Mouse (Mus musculus) testis, adult 2 months (tissue): ENCODE results near the gene B3glct. TPM values are rescaled to one million over a fixed set of nuclear protein-coding genes. Genes with fewer than 3 reads are reported as not detected.

Source experiments
- H3K27ac ChIP-seq: fragments of 200-500 bp; 2 replicates; pipeline ENCODE4 v1.5.1; 2012; ENCODE audit warnings: low read depth, low read length; ENCODE audit not compliant: control insufficient read depth, insufficient read depth
- H3K27me3 ChIP-seq: fragments of 200-500 bp; 2 replicates; pipeline ENCODE4 v1.6.1; 2012; ENCODE audit warnings: mild to moderate bottlenecking, low read length, moderate library complexity; ENCODE audit not compliant: control insufficient read depth, insufficient read depth
- H3K36me3 ChIP-seq: fragments of 200-500 bp; 2 replicates; pipeline ENCODE4 v1.6.1; 2012; ENCODE audit warnings: mild to moderate bottlenecking, low read length; ENCODE audit not compliant: control insufficient read depth, insufficient read depth
- H3K4me1 ChIP-seq: fragments of 200-500 bp; 2 replicates; pipeline ENCODE4 v1.6.1; 2012; ENCODE audit warnings: low read length; ENCODE audit not compliant: control insufficient read depth, insufficient read depth
- H3K4me3 ChIP-seq: fragments of 200-500 bp; 2 replicates; pipeline ENCODE4 v1.5.1; 2012; ENCODE audit warnings: low read depth, mild to moderate bottlenecking, low read length, moderate library complexity, mixed read lengths; ENCODE audit not compliant: control insufficient read depth
- CTCF ChIP-seq: fragments of 200-500 bp; IDR thresholded peaks from 2 replicates; pipeline ENCODE4 v1.5.1; 2012; ENCODE audit warnings: low read depth, mild to moderate bottlenecking, inconsistent platforms, low read length, moderate library complexity; ENCODE audit not compliant: control insufficient read depth, insufficient read depth, insufficient replicate concordance
- POLR2A ChIP-seq: fragments of 200-500 bp; IDR thresholded peaks from 2 replicates; pipeline ENCODE4 v1.6.1; 2012; ENCODE audit warnings: low read depth, mild to moderate bottlenecking, inconsistent platforms, low read length, moderate library complexity; ENCODE audit not compliant: control insufficient read depth
- polyA plus RNA-seq: library from polyadenylated mRNA; depleted of rRNA; stranded (reverse); fragments of >200 nt; gene quantifications from 2 replicates; pipeline ENCODE4 v1.2.3, GENCODE M21; 2012

B3glct gene
- polyA plus RNA-seq, 1 experiment, result 0.83 TPM

DNA sequence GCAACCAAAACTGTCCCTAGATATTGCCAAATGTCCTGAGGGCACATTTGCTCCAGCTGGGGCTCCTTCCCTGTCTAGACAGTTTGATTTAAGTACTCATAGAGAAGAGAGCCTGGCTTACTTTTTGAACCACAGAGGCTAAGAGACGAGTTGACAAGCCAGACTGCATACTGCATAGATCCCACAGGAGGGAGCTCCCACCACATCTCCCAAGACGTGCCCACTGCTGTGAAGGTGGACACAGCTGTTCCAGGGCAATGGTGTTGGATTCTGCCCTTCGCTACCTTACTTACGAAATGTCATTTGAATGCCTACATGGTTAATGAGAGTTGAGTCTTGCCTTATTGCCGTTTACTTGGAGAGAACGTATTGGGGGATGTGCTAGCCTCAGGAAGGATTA is 35.7 kb upstream of the B3glct start:
- Histone ChIP-seq H3K36me3 (no peaks in the 10 kb centered on the region), H3K27ac (no peak overlapping the region), H3K4me1 (no peaks in the 10 kb centered on the region), H3K4me3 (no peak overlapping the region), H3K27me3 (no peaks in the 10 kb centered on the region)
- TF ChIP-seq POLR2A (no peak), CTCF (no peak; the same call in 1 of the 2 replicates)

- no peaks in the 10 kb centered on the region for H3K4me1 ChIP-seq
- TF ChIP-seq CTCF, result no peak
- TF ChIP-seq POLR2A, result no peak
- no peak overlapping the region for H3K4me3 ChIP-seq
- H3K27ac ChIP-seq, result no peak overlapping the region
- no peaks in the 10 kb centered on the region for H3K27me3 ChIP-seq
- no peaks in the 10 kb centered on the region for H3K36me3 ChIP-seq
Observed at GRCm38 (mm10) chr5:149642783-149643509, 35.1 kb upstream of the B3glct start.

GRCm38 (mm10) chr5:149647367-149648115 is 30.5 kb upstream of the B3glct start:
- Histone ChIP-seq H3K27ac (no peak overlapping the region), H3K4me3 (no peak overlapping the region), H3K4me1 (no peaks in the 10 kb centered on the region), H3K27me3 (no peaks in the 10 kb centered on the region), H3K36me3 (no peaks in the 10 kb centered on the region)
- TF ChIP-seq CTCF (no peak), POLR2A (no peak)

- H3K27ac ChIP-seq, result no peak overlapping the region
- TF ChIP-seq CTCF (no peak), POLR2A (no peak)
- no peaks in the 10 kb centered on the region for H3K36me3 ChIP-seq
Observed at GRCm38 (mm10) chr5:149648196-149648595, 29.8 kb upstream of the B3glct start.

DNA sequence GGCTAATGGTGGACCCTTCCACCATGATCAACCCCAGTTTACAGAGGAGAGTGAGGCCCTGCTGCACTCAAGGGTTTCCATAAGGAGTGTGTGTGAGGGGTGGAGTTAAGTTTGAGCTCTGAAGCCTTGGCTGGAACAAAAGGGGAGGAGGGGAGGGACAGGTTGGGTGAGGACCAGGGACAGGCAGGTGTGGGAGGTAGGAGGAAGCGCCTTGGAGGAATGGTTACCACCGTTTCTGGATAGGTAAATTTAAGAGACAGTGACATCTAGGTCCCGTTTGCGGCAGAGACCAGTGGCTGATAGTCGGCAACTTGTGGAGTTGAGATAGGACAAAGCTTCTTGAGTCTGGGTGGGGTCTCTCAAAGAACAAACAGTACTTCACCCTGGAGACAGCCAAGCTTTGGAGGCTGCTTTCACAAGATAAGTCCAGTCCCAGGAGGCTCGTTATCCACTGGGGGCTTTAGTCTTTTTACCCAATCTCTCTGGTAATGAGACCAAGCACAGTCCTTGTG is 29.1 kb upstream of the B3glct start:
- no peak overlapping the region for H3K4me3 ChIP-seq
- no peaks in the 10 kb centered on the region for H3K36me3 ChIP-seq
- TF ChIP-seq POLR2A (no peak), CTCF (no peak)
- H3K27me3 ChIP-seq, result no peaks in the 10 kb centered on the region
- H3K4me1 ChIP-seq, result no peaks in the 10 kb centered on the region
- H3K27ac ChIP-seq, result no peak overlapping the region

More at GRCm38 (mm10) chr5:149648196-149648595, 29.8 kb upstream of the B3glct start:
- no peaks in the 10 kb centered on the region for H3K27me3 ChIP-seq
- H3K4me1 ChIP-seq, result no peaks in the 10 kb centered on the region
- no peak overlapping the region for H3K4me3 ChIP-seq

DNA sequence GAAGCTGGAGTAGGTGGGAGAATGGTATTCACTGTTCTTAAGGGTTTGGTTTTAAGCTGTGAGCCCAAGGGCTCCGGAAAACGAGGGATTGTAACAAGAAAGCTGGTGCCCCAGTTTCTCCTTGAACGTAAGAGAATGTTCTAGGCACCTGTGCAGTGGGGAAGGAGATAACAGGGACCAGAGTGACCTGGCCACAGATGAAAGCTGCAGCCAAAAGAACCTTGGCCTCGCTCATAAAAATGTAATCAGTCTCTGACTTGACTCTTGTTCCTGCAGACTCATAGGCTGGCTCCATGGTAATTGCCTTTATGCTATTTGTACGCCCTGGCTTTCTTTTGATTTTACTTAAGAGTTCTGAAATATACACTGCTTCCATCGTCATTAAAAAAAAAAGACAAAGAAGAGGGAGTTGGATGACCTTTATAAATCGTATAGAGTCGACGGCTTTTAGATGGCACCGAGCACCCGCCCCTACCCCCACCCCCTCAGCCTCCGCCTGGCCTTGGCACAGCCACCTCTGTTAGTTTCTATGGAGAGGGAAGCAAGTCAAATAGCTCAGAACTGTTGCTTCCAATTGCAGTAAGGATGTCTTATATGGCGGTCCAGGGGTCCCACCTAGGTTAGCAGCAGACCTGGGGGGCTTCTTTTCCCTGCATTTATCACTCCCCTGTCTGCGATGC is 28.4 kb upstream of the B3glct start:
- Histone ChIP-seq H3K4me3 (no peak overlapping the region), H3K36me3 (no peaks in the 10 kb centered on the region), H3K4me1 (no peaks in the 10 kb centered on the region), H3K27ac (no peak overlapping the region), H3K27me3 (no peaks in the 10 kb centered on the region)
- TF ChIP-seq CTCF (no peak), POLR2A (no peak)

GRCm38 (mm10) chr5:149650179-149650553 is 27.9 kb upstream of the B3glct start:
- H3K27ac ChIP-seq, result no peak overlapping the region
- no peaks in the 10 kb centered on the region for H3K4me1 ChIP-seq
- TF ChIP-seq CTCF (no peak), POLR2A (no peak)
- no peaks in the 10 kb centered on the region for H3K27me3 ChIP-seq
- no peaks in the 10 kb centered on the region for H3K36me3 ChIP-seq
- no peak overlapping the region for H3K4me3 ChIP-seq

GRCm38 (mm10) chr5:149655636-149656035 is 22.4 kb upstream of the B3glct start:
- Histone ChIP-seq H3K4me1 (peaks cover 7% of the 10 kb centered on the region; the same call in 1 of the 2 replicates), H3K27ac (no peak overlapping the region), H3K27me3 (no peaks in the 10 kb centered on the region), H3K4me3 (no peak overlapping the region), H3K36me3 (no peaks in the 10 kb centered on the region)
- TF ChIP-seq POLR2A (no peak), CTCF (no peak)
